8 mouse cellular contexts compared by ENCODE assay signal in the genomic region with DNA sequence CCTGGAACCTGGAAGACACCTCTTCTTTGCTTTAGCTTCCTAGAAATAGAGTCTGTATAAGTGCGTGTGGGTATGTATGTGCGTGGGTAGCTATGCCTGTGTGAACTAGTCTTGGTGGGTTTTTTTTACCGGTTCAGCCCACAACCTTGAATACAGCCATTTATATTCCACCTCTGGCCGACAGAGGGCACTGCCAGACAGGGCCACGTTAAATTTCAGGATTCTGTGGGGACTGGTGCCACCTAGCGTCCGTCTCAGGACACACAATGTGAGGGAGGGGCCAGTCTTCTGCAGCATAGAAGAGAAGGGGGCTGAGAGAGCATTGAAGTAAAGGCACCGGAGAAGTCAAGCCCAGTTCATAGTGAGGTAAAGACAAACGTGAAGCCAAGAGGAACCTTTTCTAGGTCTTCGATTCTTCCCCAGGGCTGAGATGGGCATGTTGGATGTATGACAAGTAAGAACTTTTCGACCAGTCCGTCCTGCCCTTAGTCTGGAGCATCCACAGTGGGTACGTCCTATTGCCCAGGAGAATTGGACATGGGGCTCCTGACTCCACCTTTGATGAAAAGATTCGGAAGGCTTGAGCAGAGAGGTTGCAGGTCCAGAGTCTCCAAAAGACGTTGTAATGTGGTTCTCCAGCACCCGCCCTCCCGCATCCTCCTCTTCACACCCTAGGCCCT. TPM values are rescaled to one million over a fixed set of nuclear protein-coding genes. Genes with fewer than 3 reads are reported as not detected.
DNase-seq lines count a peak whose midpoint lies in the region; ATAC-seq lines count a peak whose summit lies in the region.

No protein-coding gene starts in this region.

- peak; percentile 61 for DNase-seq in WW6 (ENCODE audit: low read depth, low spot score)
- DNase-seq in cerebellum, postnatal 36 days: peak; percentile 86 to 88
- peak; percentile 87 to 88 for DNase-seq in frontal cortex, postnatal 36 days (ENCODE audit: low spot score in 2 of 2)
- peak; percentile 94 for DNase-seq in induced T-regulatory cell, adult 2 months (ENCODE audit: low read depth)
- DNase-seq in left cerebral cortex, adult 8-10 months (ENCODE audit: low spot score in 2 of 2): peak; percentile 67 to 72
- peak; percentile 79 for DNase-seq in right cerebral cortex, postnatal 25 days
- DNase-seq in urinary bladder, postnatal 36 days (ENCODE audit: low spot score in 2 of 2): peak; percentile 68 to 83

- peak; percentile 91 for ATAC-seq in megakaryocyte-erythroid progenitor cell, adult 5-6 weeks (replicated peaks; ENCODE audit: low FRiP score, low TSS enrichment, poor library complexity, severe bottlenecking)

RNA-seq across cellular contexts. Expression of gene Slc17a9, which starts 20.3 kb away (rescaled TPM):
- 1 to 10 TPM in 2 of 4 experiments, under 1 TPM in 2; 0.43 to 1.3 (median 0.94) TPM for total RNA-seq in left cerebral cortex, adult 8-10 months (2022)
- total RNA-seq in megakaryocyte-erythroid progenitor cell, adult 5-6 weeks (2014; fragmentation: Nextera tagmentation): 15.2 and 16.4 TPM in 2 replicates
- total RNA-seq in megakaryocyte-erythroid progenitor cell, adult 5-6 weeks (2017): 2.8 and 5.0 TPM in 2 replicates

RNA-seq across cellular contexts. Expression of gene Bhlhe23, which starts 31.3 kb away (rescaled TPM):
- not detected for total RNA-seq in left cerebral cortex, adult 8-10 months (2022)
- total RNA-seq in megakaryocyte-erythroid progenitor cell, adult 5-6 weeks (2014; fragmentation: Nextera tagmentation): not detected in 2 replicates
- total RNA-seq in megakaryocyte-erythroid progenitor cell, adult 5-6 weeks (2017): not detected in 2 replicates

RNA-seq across cellular contexts. Expression of gene Gid8, which starts 35.5 kb away (rescaled TPM):
- total RNA-seq in left cerebral cortex, adult 8-10 months (2022): 10 to 100 TPM; 66.2 to 72.7 (median 68.5) TPM
- total RNA-seq in megakaryocyte-erythroid progenitor cell, adult 5-6 weeks (2014; fragmentation: Nextera tagmentation): 88.4 and 102 TPM in 2 replicates
- 124 and 144 TPM in 2 replicates for total RNA-seq in megakaryocyte-erythroid progenitor cell, adult 5-6 weeks (2017)

RNA-seq across cellular contexts. Expression of gene Dido1, which starts 35.6 kb away (rescaled TPM):
- 10 to 100 TPM; 53.8 to 57.8 (median 55.2) TPM for total RNA-seq in left cerebral cortex, adult 8-10 months (2022)
- total RNA-seq in megakaryocyte-erythroid progenitor cell, adult 5-6 weeks (2014; fragmentation: Nextera tagmentation): 52.3 and 60.6 TPM in 2 replicates
- 43.0 and 54.0 TPM in 2 replicates for total RNA-seq in megakaryocyte-erythroid progenitor cell, adult 5-6 weeks (2017)

Comparison
In these comparisons a context has a peak if more than half of its experiments do, and no peak if none do; other contexts are left out.
1. Peak in every context shown above with its lines: DNase-seq and ATAC-seq.